Mouse (Mus musculus): Measurements from ENCODE around the gene Qtrt1. TPM values are rescaled to one million over a fixed set of nuclear protein-coding genes. Genes with fewer than 3 reads are reported as not detected.

Gene Qtrt1
- polyA plus RNA-seq, 1 experiment = 37.5 TPM

GRCm38 (mm10) chr9:21432066-21432465 is 20.4 kb downstream of the Qtrt1 start:
- H3K4me1 ChIP-seq (ENCODE audit: control insufficient read depth, insufficient read depth, low read length) = peaks cover 51% of the 10 kb centered on the region
- no peak for DNase-seq
- no peak overlapping the region for H3K27ac ChIP-seq (ENCODE audit: insufficient read depth, low read length)
- H3K4me3 ChIP-seq (replicated peaks; ENCODE audit: insufficient read depth, low read depth, low read length) = no peak overlapping the region
- H3K27me3 ChIP-seq (ENCODE audit: control insufficient read depth, insufficient read depth, low read length) = no peaks in the 10 kb centered on the region
- TF ChIP-seq CTCF (IDR thresholded peaks at IDR 0.05; ENCODE audit: borderline replicate concordance, insufficient read depth, low read depth, low read length) (no peak), POLR2A (IDR thresholded peaks at IDR 0.05; ENCODE audit: borderline replicate concordance, insufficient read depth, low read length) (no peak)
- WGBS = 83% methylated on average over 7 of the region's 7 CpGs

GRCm38 (mm10) chr9:21433766-21434165 is 22.1 kb downstream of the Qtrt1 start:
- DNase-seq = peak; percentile 71 to 76
- Histone ChIP-seq H3K4me1 (ENCODE audit: control insufficient read depth, insufficient read depth, low read length) (peaks cover 40% of the 10 kb centered on the region), H3K4me3 (replicated peaks; ENCODE audit: insufficient read depth, low read depth, low read length) (no peak overlapping the region), H3K27me3 (ENCODE audit: control insufficient read depth, insufficient read depth, low read length) (no peaks in the 10 kb centered on the region), H3K27ac (ENCODE audit: insufficient read depth, low read length) (0 out of 2 replicates have a peak overlapping the region, but pooled peaks have one; percentile 23)
- TF ChIP-seq CTCF (IDR thresholded peaks at IDR 0.05; ENCODE audit: borderline replicate concordance, insufficient read depth, low read depth, low read length) (peak; percentile 52; the same call in 1 of the 2 replicates), POLR2A (IDR thresholded peaks at IDR 0.05; ENCODE audit: borderline replicate concordance, insufficient read depth, low read length) (no peak)
- WGBS = 32% methylated on average over 8 of the region's 8 CpGs

GRCm38 (mm10) chr9:21434410-21434809 is 22.8 kb downstream of the Qtrt1 start:
- H3K4me1 ChIP-seq (ENCODE audit: control insufficient read depth, insufficient read depth, low read length) = peaks cover 36% of the 10 kb centered on the region
- H3K27me3 ChIP-seq (ENCODE audit: control insufficient read depth, insufficient read depth, low read length) = no peaks in the 10 kb centered on the region
- 56% methylated on average over 2 of the region's 2 CpGs for WGBS
- no peak overlapping the region for H3K4me3 ChIP-seq (replicated peaks; ENCODE audit: insufficient read depth, low read depth, low read length)
- peak in 1 of 2 experiments; percentile 29 for DNase-seq
- TF ChIP-seq POLR2A (IDR thresholded peaks at IDR 0.05; ENCODE audit: borderline replicate concordance, insufficient read depth, low read length) (no peak), CTCF (IDR thresholded peaks at IDR 0.05; ENCODE audit: borderline replicate concordance, insufficient read depth, low read depth, low read length) (no peak)
- no peak overlapping the region for H3K27ac ChIP-seq (ENCODE audit: insufficient read depth, low read length)

- H3K4me1 ChIP-seq (ENCODE audit: control insufficient read depth, insufficient read depth, low read length) = peaks cover 27% of the 10 kb centered on the region
- 64% methylated on average over 7 of the region's 7 CpGs for WGBS
- H3K27ac ChIP-seq (ENCODE audit: insufficient read depth, low read length) = no peak overlapping the region
- peak; percentile 35 to 36 for DNase-seq
- H3K27me3 ChIP-seq (ENCODE audit: control insufficient read depth, insufficient read depth, low read length) = no peaks in the 10 kb centered on the region
- no peak overlapping the region for H3K4me3 ChIP-seq (replicated peaks; ENCODE audit: insufficient read depth, low read depth, low read length)
- no peak for TF ChIP-seq POLR2A (IDR thresholded peaks at IDR 0.05; ENCODE audit: borderline replicate concordance, insufficient read depth, low read length)
- no peak for TF ChIP-seq CTCF (IDR thresholded peaks at IDR 0.05; ENCODE audit: borderline replicate concordance, insufficient read depth, low read depth, low read length)
These were observed 24.4 kb downstream of the Qtrt1 start for GRCm38 (mm10) chr9:21435777-21436635.

- TF ChIP-seq POLR2A (IDR thresholded peaks at IDR 0.05; ENCODE audit: borderline replicate concordance, insufficient read depth, low read length) (no peak), CTCF (IDR thresholded peaks at IDR 0.05; ENCODE audit: borderline replicate concordance, insufficient read depth, low read depth, low read length) (no peak)
- DNase-seq = no peak
- Histone ChIP-seq H3K27me3 (ENCODE audit: control insufficient read depth, insufficient read depth, low read length) (no peaks in the 10 kb centered on the region), H3K4me3 (replicated peaks; ENCODE audit: insufficient read depth, low read depth, low read length) (no peak overlapping the region), H3K4me1 (ENCODE audit: control insufficient read depth, insufficient read depth, low read length) (peaks cover 26% of the 10 kb centered on the region), H3K27ac (ENCODE audit: insufficient read depth, low read length) (no peak overlapping the region)
- WGBS = 91% methylated on average over 6 of the region's 6 CpGs
These were observed 25.9 kb downstream of the Qtrt1 start for GRCm38 (mm10) chr9:21437577-21437976.

DNA sequence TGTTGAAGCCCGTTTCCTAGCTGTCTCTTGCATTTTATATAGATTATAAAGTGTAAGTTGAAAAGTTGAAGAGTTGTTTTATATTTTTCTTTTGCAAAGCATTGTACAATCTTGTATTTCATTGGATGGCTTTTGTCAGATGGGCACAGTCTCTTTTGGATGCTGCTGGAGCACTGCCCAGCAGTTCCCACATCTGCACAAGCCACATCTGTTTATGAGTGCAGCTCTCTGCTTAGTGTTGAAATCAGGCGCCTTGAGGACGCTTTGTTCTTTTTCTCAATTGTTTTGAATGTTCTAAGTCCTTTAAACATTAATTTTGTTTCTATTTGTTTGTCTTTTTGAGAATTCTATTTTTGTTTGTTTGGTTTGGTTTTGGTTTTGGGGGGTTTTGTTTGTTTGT is 26.6 kb downstream of the Qtrt1 start:
- WGBS = 83% methylated on average over 3 of the region's 3 CpGs
- Histone ChIP-seq H3K4me3 (replicated peaks; ENCODE audit: insufficient read depth, low read depth, low read length) (no peak overlapping the region), H3K27ac (ENCODE audit: insufficient read depth, low read length) (no peak overlapping the region), H3K27me3 (ENCODE audit: control insufficient read depth, insufficient read depth, low read length) (no peaks in the 10 kb centered on the region), H3K4me1 (ENCODE audit: control insufficient read depth, insufficient read depth, low read length) (peaks cover 24% of the 10 kb centered on the region)
- DNase-seq = no peak
- TF ChIP-seq CTCF (IDR thresholded peaks at IDR 0.05; ENCODE audit: borderline replicate concordance, insufficient read depth, low read depth, low read length) = no peak

GRCm38 (mm10) chr9:21439456-21439855 is 27.8 kb downstream of the Qtrt1 start:
- H3K4me3 ChIP-seq (replicated peaks; ENCODE audit: insufficient read depth, low read depth, low read length) = no peak overlapping the region
- peak overlapping the region; percentile 64; the same call in 1 of the 2 replicates for H3K27ac ChIP-seq (ENCODE audit: insufficient read depth, low read length)
- no peaks in the 10 kb centered on the region for H3K27me3 ChIP-seq (ENCODE audit: control insufficient read depth, insufficient read depth, low read length)
- no peak for DNase-seq
- 40% methylated on average over 3 of the region's 3 CpGs for WGBS
- TF ChIP-seq CTCF (IDR thresholded peaks at IDR 0.05; ENCODE audit: borderline replicate concordance, insufficient read depth, low read depth, low read length) = no peak
- TF ChIP-seq POLR2A (IDR thresholded peaks at IDR 0.05; ENCODE audit: borderline replicate concordance, insufficient read depth, low read length) = no peak
- H3K4me1 ChIP-seq (ENCODE audit: control insufficient read depth, insufficient read depth, low read length) = peaks cover 15% of the 10 kb centered on the region

DNA sequence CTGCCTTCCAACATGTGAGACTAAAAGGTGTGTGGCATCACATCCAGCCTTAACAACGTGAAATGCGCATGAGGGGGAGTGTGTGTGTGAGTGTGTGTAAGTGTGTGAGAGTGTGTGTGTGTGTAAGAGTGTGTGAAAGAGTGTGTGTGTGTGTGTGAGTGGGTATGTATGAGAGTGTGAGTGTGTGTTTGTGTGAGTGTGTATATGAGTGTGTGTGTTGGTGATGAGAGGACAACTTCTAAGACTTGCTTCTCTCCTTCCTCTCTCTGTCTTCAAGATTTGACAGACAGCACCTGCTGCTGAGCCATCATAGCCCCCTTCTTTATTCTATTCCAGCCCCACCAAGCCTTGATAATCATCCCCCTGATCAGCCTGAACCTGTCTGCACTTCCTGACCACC is 28.3 kb downstream of the Qtrt1 start:
- TF ChIP-seq CTCF (IDR thresholded peaks at IDR 0.05; ENCODE audit: borderline replicate concordance, insufficient read depth, low read depth, low read length) (no peak), POLR2A (IDR thresholded peaks at IDR 0.05; ENCODE audit: borderline replicate concordance, insufficient read depth, low read length) (no peak)
- peaks cover 15% of the 10 kb centered on the region for H3K4me1 ChIP-seq (ENCODE audit: control insufficient read depth, insufficient read depth, low read length)
- no peaks in the 10 kb centered on the region for H3K27me3 ChIP-seq (ENCODE audit: control insufficient read depth, insufficient read depth, low read length)
- no peak overlapping the region for H3K27ac ChIP-seq (ENCODE audit: insufficient read depth, low read length)
- WGBS = 87% methylated on average over 2 of the region's 2 CpGs
- no peak overlapping the region for H3K4me3 ChIP-seq (replicated peaks; ENCODE audit: insufficient read depth, low read depth, low read length)
- no peak for DNase-seq
